Mouse (Mus musculus): ENCODE measurements around the gene Osgin1.

- TF ChIP-seq EP300 (optimal IDR thresholded peaks at IDR 0.05): no peak
- no peak for TF ChIP-seq CTCF (IDR thresholded peaks at IDR 0.05; ENCODE audit: low read depth)
These were observed 10.2 kb upstream of the Osgin1 start for GRCm38 (mm10) chr8:119423631-119424141.
